Mouse (Mus musculus) testis, adult 2 months (tissue): ENCODE measurements at regions not wholly inside any gene's neighbourhood (a gene's known extent, or its start where the extent isn't known, plus 50 kb on each side); places are given as distances from the start of the nearest gene placed in this dataset.

Source experiments
- H3K27ac ChIP-seq: fragments of 200-500 bp; 2 replicates; pipeline ENCODE4 v1.5.1; 2012; ENCODE audit warnings: low read depth, low read length; ENCODE audit not compliant: control insufficient read depth, insufficient read depth
- H3K27me3 ChIP-seq: fragments of 200-500 bp; 2 replicates; pipeline ENCODE4 v1.6.1; 2012; ENCODE audit warnings: mild to moderate bottlenecking, low read length, moderate library complexity; ENCODE audit not compliant: control insufficient read depth, insufficient read depth
- H3K36me3 ChIP-seq: fragments of 200-500 bp; 2 replicates; pipeline ENCODE4 v1.6.1; 2012; ENCODE audit warnings: mild to moderate bottlenecking, low read length; ENCODE audit not compliant: control insufficient read depth, insufficient read depth
- H3K4me1 ChIP-seq: fragments of 200-500 bp; 2 replicates; pipeline ENCODE4 v1.6.1; 2012; ENCODE audit warnings: low read length; ENCODE audit not compliant: control insufficient read depth, insufficient read depth
- H3K4me3 ChIP-seq: fragments of 200-500 bp; 2 replicates; pipeline ENCODE4 v1.5.1; 2012; ENCODE audit warnings: low read depth, mild to moderate bottlenecking, low read length, moderate library complexity, mixed read lengths; ENCODE audit not compliant: control insufficient read depth
- CTCF ChIP-seq: fragments of 200-500 bp; IDR thresholded peaks from 2 replicates; pipeline ENCODE4 v1.5.1; 2012; ENCODE audit warnings: low read depth, mild to moderate bottlenecking, inconsistent platforms, low read length, moderate library complexity; ENCODE audit not compliant: control insufficient read depth, insufficient read depth, insufficient replicate concordance
- POLR2A ChIP-seq: fragments of 200-500 bp; IDR thresholded peaks from 2 replicates; pipeline ENCODE4 v1.6.1; 2012; ENCODE audit warnings: low read depth, mild to moderate bottlenecking, inconsistent platforms, low read length, moderate library complexity; ENCODE audit not compliant: control insufficient read depth

GRCm38 (mm10) chr15:52095629-52096190, 1789.0 kb upstream of the Gm7489 start:
- H3K4me1 ChIP-seq, result peaks cover 5% of the 10 kb centered on the region
- H3K27ac ChIP-seq, result no peak overlapping the region
- H3K36me3 ChIP-seq, result no peaks in the 10 kb centered on the region
- H3K27me3 ChIP-seq, result no peaks in the 10 kb centered on the region
- H3K4me3 ChIP-seq, result no peak overlapping the region
- TF ChIP-seq CTCF, result no peak
- TF ChIP-seq POLR2A, result no peak

- TF ChIP-seq POLR2A, result no peak
- TF ChIP-seq CTCF, result no peak
- Histone ChIP-seq H3K4me1 (no peaks in the 10 kb centered on the region), H3K27me3 (no peaks in the 10 kb centered on the region), H3K4me3 (no peak overlapping the region), H3K27ac (no peak overlapping the region), H3K36me3 (no peaks in the 10 kb centered on the region)
Observed at GRCm38 (mm10) chr15:52108761-52109160, 1775.9 kb upstream of the Gm7489 start.

GRCm38 (mm10) chr15:52114368-52115036, 1770.2 kb upstream of the Gm7489 start:
- TF ChIP-seq CTCF (no peak), POLR2A (no peak)
- H3K4me1 ChIP-seq, result no peaks in the 10 kb centered on the region
- H3K27me3 ChIP-seq, result no peaks in the 10 kb centered on the region
- no peak overlapping the region for H3K4me3 ChIP-seq
- no peaks in the 10 kb centered on the region for H3K36me3 ChIP-seq
- no peak overlapping the region; the same call in 1 of the 2 replicates for H3K27ac ChIP-seq

DNA sequence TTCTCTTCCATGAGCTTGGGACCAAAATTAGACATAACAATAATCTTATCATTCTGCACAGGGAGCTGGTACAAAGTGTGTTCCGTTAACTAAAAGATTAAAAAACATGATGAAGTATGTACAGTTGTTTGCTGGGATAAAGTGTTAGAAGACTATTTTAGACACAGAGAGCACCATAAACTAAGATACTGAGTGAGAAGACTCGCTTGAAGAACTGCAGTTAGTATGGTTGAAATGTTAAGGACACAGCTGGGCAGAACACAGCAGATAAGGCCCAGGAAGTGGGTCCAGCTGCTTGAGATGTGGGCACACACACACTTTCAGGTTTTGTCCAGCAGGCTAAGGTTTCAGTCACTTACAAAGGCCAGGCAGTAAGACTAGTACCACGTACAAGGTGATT, 1748.0 kb upstream of the Gm7489 start:
- Histone ChIP-seq H3K4me1 (no peaks in the 10 kb centered on the region), H3K4me3 (no peak overlapping the region), H3K27ac (no peak overlapping the region), H3K27me3 (no peaks in the 10 kb centered on the region), H3K36me3 (no peaks in the 10 kb centered on the region)
- no peak for TF ChIP-seq POLR2A
- TF ChIP-seq CTCF, result no peak

DNA sequence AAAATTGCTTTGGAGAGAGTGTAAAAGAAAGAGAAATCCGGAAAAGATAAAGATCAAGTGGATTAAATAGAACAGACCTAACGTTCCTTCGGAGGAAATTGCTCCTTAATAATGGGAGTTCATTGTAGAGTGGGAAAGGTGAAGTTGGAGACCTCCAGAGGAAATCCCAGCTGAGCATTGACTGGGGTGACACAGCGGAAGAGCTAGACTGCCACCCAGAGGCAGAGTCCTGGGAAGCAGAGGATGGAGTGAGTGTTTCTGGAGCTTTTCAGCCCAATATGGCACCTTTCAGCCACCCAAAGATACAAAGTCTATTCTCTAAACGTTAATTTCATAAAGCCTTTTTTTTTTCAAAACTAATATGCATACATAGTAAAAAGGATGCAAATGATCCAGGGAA, 1731.3 kb upstream of the Gm7489 start:
- TF ChIP-seq POLR2A, result no peak
- peak; percentile 44; the same call in 1 of the 2 replicates for TF ChIP-seq CTCF
- H3K4me3 ChIP-seq, result no peak overlapping the region
- H3K27ac ChIP-seq, result no peak overlapping the region
- H3K27me3 ChIP-seq, result no peaks in the 10 kb centered on the region
- H3K4me1 ChIP-seq, result no peaks in the 10 kb centered on the region
- H3K36me3 ChIP-seq, result no peaks in the 10 kb centered on the region

DNA sequence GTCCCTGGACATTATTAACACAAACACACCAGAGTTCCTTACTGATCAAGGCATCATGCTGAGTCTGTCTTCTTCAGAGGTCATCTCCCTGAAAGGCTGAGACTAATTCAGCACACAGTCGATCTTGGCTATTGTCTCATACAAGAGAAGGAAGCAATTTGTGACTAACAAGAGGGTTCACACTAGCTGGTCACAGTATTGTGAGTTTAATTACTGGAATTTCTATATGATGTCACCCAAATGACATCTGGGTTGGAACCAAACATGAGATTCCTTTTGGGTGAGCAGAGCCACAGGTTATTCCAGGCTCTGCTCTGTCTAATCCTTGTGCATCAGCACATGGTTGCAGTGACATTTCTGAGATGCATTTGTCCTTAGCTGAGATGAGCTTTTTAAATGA, 1728.9 kb upstream of the Gm7489 start:
- no peaks in the 10 kb centered on the region for H3K27me3 ChIP-seq
- no peak overlapping the region for H3K27ac ChIP-seq
- no peak overlapping the region for H3K4me3 ChIP-seq
- no peaks in the 10 kb centered on the region; the same call in 1 of the 2 replicates for H3K4me1 ChIP-seq
- H3K36me3 ChIP-seq, result no peaks in the 10 kb centered on the region
- TF ChIP-seq POLR2A (no peak), CTCF (no peak)

DNA sequence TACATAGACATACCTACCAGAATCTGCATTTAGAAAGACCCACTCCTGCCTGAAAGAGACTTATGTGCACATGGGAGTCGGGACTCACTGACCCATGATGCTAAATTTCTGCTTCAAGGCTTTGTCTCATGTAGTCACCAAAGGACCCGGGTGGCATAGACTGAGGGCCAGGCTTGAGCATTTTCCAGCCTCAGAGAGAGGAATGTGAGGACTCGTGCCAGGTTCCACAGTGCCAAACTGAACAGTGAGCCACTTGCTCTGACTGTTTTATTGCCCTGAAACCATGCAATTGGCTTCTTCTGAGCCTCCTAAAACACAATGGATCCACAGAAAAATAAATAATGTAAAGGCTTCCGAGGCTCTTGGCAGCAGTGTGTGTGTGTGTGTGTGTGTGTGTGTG, 1727.9 kb upstream of the Gm7489 start:
- Histone ChIP-seq H3K36me3 (no peaks in the 10 kb centered on the region), H3K4me3 (no peak overlapping the region), H3K27ac (no peak overlapping the region), H3K4me1 (peaks cover 3% of the 10 kb centered on the region), H3K27me3 (no peaks in the 10 kb centered on the region)
- TF ChIP-seq CTCF (no peak), POLR2A (no peak)
